Mouse (Mus musculus): ENCODE data around the gene Akr1c12. TPM values are rescaled to one million over a fixed set of nuclear protein-coding genes. Genes with fewer than 3 reads are reported as not detected.
A peak's percentile ranks its signal among the peaks of the same experiment; 100 is the strongest.
"Not testable (repeated sequence)": the region's sequence is repeated elsewhere in the genome, so short reads cannot be mapped to it uniquely, and the experiment has no call there.

Gene Akr1c12
- total RNA-seq (2021), result not detected

GRCm38 (mm10) chr13:4279284-4279683, at the start of gene Akr1c12:
Gene Akr1c12 (minus strand): TSS chr13:4279433.
- DNase-seq (ENCODE audit: extremely low spot score in 1 of 2, low spot score in 1 of 2), result no peak

DNA sequence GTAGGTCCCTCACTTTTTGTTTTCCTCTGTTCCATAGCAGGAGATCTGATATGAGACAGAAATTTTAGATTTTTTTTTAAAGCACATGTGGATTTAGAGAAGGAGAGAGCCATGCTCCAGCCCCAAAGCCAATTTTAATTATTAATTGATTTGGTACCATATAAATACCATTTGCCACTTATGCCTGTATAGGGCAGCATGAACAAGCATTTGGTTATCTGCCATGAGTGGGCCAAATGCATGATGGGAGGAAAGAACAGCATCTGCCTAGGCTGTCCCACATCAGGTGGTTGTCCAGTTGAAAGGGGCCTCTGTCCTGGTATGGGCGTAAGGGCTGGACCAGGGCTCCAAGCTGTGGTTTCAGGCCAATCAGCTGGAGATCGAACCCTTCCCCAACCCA, 39.5 kb upstream of the Akr1c12 start:
- DNase-seq (ENCODE audit: extremely low spot score in 1 of 2, low spot score in 1 of 2), result no peak

GRCm38 (mm10) chr13:4313907-4314306, 34.7 kb upstream of the Akr1c12 start:
- no peak for DNase-seq (ENCODE audit: extremely low spot score in 1 of 2, low spot score in 1 of 2)

GRCm38 (mm10) chr13:4304861-4305565, 25.8 kb upstream of the Akr1c12 start:
- no peak for DNase-seq (ENCODE audit: extremely low spot score in 1 of 2, low spot score in 1 of 2)

DNA sequence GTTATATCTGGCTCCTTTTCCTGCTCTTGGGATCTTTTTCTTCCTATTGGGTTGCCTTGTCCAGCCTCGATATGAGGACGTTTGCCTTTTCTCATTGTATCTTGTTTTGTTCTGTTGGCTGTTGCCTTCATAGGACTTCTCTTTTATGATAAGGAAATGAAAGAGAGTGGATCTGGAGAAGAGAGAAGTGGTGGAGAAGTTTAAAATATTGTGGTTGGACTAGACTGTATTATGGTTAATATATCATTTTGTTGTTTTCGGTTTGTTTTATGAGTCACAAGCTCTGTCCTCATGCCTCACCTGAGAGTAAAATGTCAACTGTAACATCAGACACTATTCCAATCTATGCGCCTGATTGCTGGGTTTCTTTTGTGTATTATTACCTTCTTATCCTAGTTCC, 17.8 kb upstream of the Akr1c12 start:
- DNase-seq (ENCODE audit: extremely low spot score in 1 of 2, low spot score in 1 of 2), result no peak

- peak in 1 of 2 experiments; percentile 27 for DNase-seq (ENCODE audit: extremely low spot score in 1 of 2, low spot score in 1 of 2)
These were observed 2.5 kb upstream of the Akr1c12 start for GRCm38 (mm10) chr13:4281471-4282412.

DNA sequence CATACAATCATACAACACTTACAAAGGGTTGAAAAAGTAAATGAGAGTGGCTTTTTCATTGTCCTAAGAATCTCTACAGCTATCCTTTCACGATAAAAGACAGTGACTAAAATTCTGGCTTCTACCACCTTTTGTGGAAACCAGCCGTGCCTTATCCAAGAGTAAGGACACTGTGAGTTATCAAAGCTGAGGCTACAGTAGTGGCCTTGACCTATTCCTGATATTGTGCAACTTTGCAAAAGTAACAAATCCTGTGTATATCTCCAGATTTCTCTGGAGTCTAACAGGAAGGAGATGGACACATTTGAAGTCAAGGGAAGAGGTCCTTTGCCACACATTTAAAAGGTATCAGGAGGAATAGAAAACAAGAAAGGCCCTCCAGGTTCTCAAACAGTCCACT, 1.7 kb downstream of the Akr1c12 start:
- DNase-seq (ENCODE audit: extremely low spot score in 1 of 2, low spot score in 1 of 2), result no peak

DNA sequence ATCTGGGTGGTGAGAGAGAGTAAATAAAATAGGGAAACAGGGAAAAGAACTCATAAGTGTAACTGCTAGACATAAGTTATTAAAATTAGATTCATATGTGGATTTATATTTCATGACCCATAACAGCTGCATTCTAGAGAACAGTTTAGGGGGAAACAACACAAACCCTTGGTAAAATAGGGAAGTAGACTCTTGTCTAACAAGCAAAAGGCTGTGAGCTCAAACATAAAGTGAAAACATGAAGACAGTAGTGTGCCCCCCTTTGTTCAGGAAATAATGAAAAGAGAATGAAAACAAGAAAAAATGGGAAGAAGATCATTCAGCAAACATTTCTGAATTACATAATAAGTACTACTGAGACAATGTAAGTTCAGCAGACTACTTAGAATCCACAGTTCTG, 8.4 kb downstream of the Akr1c12 start:
- DNase-seq (ENCODE audit: extremely low spot score in 1 of 2, low spot score in 1 of 2), result no peak

GRCm38 (mm10) chr13:4265455-4265854, 13.8 kb downstream of the Akr1c12 start:
- not testable (repeated sequence) for DNase-seq (ENCODE audit: extremely low spot score in 1 of 2, low spot score in 1 of 2)

- no peak for DNase-seq (ENCODE audit: extremely low spot score in 1 of 2, low spot score in 1 of 2)
These were observed 14.2 kb downstream of the Akr1c12 start for GRCm38 (mm10) chr13:4265047-4265446.

DNA sequence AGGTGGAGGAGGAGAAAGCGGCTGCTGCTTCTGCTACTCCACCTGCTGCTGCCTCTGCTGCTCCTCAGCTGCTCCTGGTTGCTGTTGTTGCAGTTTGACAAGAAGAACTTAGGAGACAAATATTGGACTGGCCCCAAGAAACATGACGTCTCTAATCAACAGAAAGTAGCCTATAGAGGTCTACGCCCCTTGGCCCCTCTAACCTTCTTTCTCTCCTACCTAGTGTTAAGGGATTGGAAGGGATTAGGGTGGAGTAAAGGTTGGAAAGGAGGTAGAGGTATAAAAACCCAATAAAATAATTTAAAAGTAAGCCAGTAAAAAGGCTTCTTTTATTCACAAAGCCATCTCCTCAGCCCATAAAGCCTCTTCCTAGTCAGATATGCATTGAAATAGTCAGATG, 14.6 kb downstream of the Akr1c12 start:
- DNase-seq (ENCODE audit: extremely low spot score in 1 of 2, low spot score in 1 of 2), result no peak

GRCm38 (mm10) chr13:4257349-4257748, 21.9 kb downstream of the Akr1c12 start:
- DNase-seq (ENCODE audit: extremely low spot score in 1 of 2, low spot score in 1 of 2), result no peak

GRCm38 (mm10) chr13:4256894-4257293, 22.3 kb downstream of the Akr1c12 start:
- DNase-seq (ENCODE audit: extremely low spot score in 1 of 2, low spot score in 1 of 2), result not testable (repeated sequence)

DNA sequence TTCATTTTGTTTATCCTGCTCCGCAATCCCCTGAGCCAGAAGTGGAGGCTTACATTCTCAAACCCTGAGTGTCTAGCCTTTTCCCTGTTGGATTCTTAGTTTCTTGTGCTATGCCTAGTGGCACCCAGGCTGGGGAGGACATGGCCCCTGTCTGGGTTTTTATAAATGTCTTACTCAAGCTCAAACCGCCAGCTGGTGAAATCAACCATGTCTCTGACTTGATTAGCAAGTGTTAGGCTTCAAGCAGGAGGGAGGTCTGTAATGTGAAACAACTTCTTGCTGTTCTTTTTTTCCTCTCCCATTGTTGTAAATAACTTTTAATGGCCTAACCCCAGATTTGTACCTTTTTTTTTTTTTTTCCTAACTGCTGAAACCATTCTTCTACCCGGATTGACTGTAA, 29.9 kb downstream of the Akr1c12 start:
- no peak for DNase-seq (ENCODE audit: extremely low spot score in 1 of 2, low spot score in 1 of 2)

DNA sequence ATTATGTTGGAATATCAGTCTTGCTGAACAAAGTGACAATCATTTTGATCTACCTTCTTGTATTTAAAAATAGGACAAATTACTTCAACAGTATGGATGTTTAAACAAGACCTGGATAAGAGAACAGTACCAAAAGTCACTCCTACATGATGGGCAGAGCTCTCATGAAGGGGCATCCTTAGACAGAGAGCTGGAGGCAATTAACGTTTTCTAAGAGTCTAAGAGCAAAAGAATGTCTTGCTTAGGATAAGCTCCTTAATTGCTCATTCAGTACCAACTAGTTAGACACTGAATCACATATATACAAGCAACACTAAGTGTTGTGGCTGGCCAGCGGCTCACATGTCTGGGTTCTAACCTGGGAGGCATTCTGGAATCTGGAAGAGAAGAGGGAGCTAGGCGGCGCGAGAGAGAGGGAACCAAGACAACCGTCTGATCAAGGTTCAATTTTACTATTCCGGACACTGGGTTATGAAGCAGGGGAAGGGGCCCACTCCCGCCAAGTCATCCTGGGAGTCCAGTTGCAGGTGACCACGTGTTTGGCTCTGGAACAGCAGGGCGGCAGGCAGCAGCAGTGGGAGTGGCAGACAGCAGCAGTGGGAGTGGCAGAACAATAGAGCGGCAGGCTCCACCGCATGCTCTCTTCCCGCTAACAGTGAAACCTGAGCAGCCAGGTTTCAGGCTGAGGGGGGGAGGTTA, 34.2 kb downstream of the Akr1c12 start:
- DNase-seq (ENCODE audit: extremely low spot score in 1 of 2, low spot score in 1 of 2), result no peak

- DNase-seq (ENCODE audit: extremely low spot score in 1 of 2, low spot score in 1 of 2), result no peak
These were observed 45.6 kb downstream of the Akr1c12 start for GRCm38 (mm10) chr13:4233536-4234172.

DNA sequence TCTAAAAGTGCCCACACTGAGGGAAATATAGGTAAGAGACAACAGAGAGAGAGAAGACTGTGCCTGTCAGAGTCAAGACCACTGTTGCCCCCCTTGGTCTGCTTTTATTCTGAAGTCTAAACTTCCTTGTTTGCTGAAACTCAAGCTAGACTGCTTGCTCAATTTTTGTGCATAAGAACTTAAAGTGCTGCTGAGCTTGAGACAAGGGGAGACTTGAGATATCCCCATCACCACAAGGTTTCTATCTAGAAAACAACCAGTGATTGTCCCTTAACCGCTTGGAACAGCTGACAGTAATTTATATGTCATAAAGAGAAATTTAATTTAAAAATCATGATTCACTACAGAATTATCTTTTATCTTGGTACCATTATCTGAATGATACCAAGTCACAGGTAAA, 46.1 kb downstream of the Akr1c12 start:
- no peak for DNase-seq (ENCODE audit: extremely low spot score in 1 of 2, low spot score in 1 of 2)

- DNase-seq (ENCODE audit: extremely low spot score in 1 of 2, low spot score in 1 of 2), result no peak
These were observed 48.2 kb downstream of the Akr1c12 start for GRCm38 (mm10) chr13:4230841-4231623.

GRCm38 (mm10) chr13:4228441-4228840, 50.8 kb downstream of the Akr1c12 start, which contains the start of gene Akr1c19:
Gene Akr1c19 (plus strand): TSS chr13:4228700.
- DNase-seq (ENCODE audit: extremely low spot score in 1 of 2, low spot score in 1 of 2), result no peak

All from layer of hippocampus, postnatal 25 days (tissue).